Mouse (Mus musculus) midbrain, postnatal 0 days (tissue): Measurements from ENCODE around the gene Pomt1. TPM values are rescaled to one million over a fixed set of nuclear protein-coding genes. Genes with fewer than 3 reads are reported as not detected.

Experiments
- ATAC-seq: fragments of 200-750 bp; cut with Nextera tagmentation; 2 replicates; pipeline ENCODE4 v1.8.0; 2017; ENCODE audit warnings: moderate number of reproducible peaks, mild to moderate bottlenecking, moderate TSS enrichment, moderate library complexity; ENCODE audit not compliant: low FRiP score
- DNase-seq: peaks from one replicate; pipeline ENCODE4 v3.0.0-alpha.2; 2015; ENCODE audit warnings: low spot score
- H3K27ac ChIP-seq: fragments of 300-500 bp; sonication (generic); 2 replicates; pipeline ENCODE4 v1.5.1; 2014; ENCODE audit warnings: low read depth, mild to moderate bottlenecking, low read length, mixed read lengths
- H3K27me3 ChIP-seq: fragments of 300-500 bp; sonication (generic); 2 replicates; pipeline ENCODE4 v1.6.1; 2014; ENCODE audit warnings: low read length, control low read depth, mixed read lengths; ENCODE audit not compliant: insufficient read depth
- H3K36me3 ChIP-seq: fragments of 300-500 bp; sonication (generic); 2 replicates; pipeline ENCODE4 v1.6.1; 2014; ENCODE audit warnings: low read length, control low read depth, mixed read lengths; ENCODE audit not compliant: insufficient read depth
- H3K4me1 ChIP-seq: fragments of 300-500 bp; sonication (generic); 2 replicates; pipeline ENCODE4 v1.6.1; 2014; ENCODE audit warnings: mild to moderate bottlenecking, control low read depth, antibody characterized with exemption, low read length, mixed read lengths; ENCODE audit not compliant: insufficient read depth
- H3K4me2 ChIP-seq: fragments of 300-500 bp; sonication (generic); 2 replicates; pipeline ENCODE4 v1.6.1; 2014; ENCODE audit warnings: low read depth, mild to moderate bottlenecking, low read length, mixed read lengths; ENCODE audit not compliant: poor library complexity, severe bottlenecking
- H3K4me3 ChIP-seq: fragments of 300-500 bp; sonication (generic); 2 replicates; pipeline ENCODE4 v1.5.1; 2014; ENCODE audit warnings: low read depth, mild to moderate bottlenecking, low read length, moderate library complexity
- H3K9ac ChIP-seq: fragments of 300-500 bp; sonication (generic); replicated peaks from 2 replicates; pipeline ENCODE4 v1.6.1; 2014; ENCODE audit warnings: mild to moderate bottlenecking, low read length, moderate library complexity, mixed read lengths; ENCODE audit not compliant: poor library complexity, severe bottlenecking
- H3K9me3 ChIP-seq: fragments of 300-500 bp; sonication (generic); 2 replicates; pipeline ENCODE4 v1.6.1; 2016; ENCODE audit warnings: low read length, control low read depth
- CTCF ChIP-seq: IDR thresholded peaks from 2 replicates; pipeline ENCODE4 v1.5.1; 2016; ENCODE audit warnings: antibody characterized with exemption, mild to moderate bottlenecking
- WGBS: fragments of 180-500 bp; shearing (Covaris S2); extraction: QIAGEN DNeasy Blood & Tissue Kit; methylation state at CpG from one replicate; pipeline ENCODE4 v1.1.7; 2014; 5-methylcytosine and 5-hydroxymethylcytosine counted together
- polyA plus RNA-seq: library from polyadenylated mRNA; unstranded; fragments of >200 nt; fragmentation: Nextera tagmentation; extraction: Ambion mirVana; gene quantifications from 2 replicates; pipeline ENCODE4 v1.2.1, GENCODE M21; 2015
- total RNA-seq: library from RNA; depleted of rRNA; stranded (reverse); fragments of >200 nt; gene quantifications from 2 replicates; pipeline ENCODE4 v1.2.3, GENCODE M21; 2014

Pomt1 gene
- total and polyA plus RNA-seq, 2 experiments from 2014 or later = 21.5 to 48.6 TPM

DNA sequence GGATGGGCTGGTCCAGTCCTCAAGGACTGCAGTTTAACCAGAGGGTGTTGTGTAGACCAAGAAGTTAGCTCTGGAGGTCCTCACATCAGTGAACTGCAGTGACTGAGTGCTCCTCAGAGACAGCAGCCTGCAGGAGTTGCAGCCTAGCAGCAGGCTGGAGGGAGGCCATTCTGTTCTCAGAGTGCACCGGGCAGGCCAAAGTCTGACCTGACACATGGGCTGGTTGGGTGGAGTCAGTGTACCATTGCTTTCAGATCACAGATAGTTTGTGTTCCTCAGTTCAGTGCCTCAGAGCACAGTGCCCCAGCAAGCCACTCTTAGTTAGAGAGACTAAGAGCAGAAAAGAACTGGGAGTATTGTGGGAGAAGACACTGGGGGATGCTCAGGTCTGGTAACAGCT, 28.7 kb upstream of the Pomt1 start:
- ATAC-seq (no peak), DNase-seq (no peak)
- Histone ChIP-seq H3K4me1 (no peaks in the 10 kb centered on the region), H3K9ac (no peak overlapping the region), H3K4me3 (no peak overlapping the region), H3K9me3 (no peaks in the 10 kb centered on the region), H3K27me3 (no peaks in the 10 kb centered on the region), H3K27ac (no peak overlapping the region), H3K36me3 (peaks cover 78% of the 10 kb centered on the region), H3K4me2 (no peak overlapping the region)
- 95% methylated on average over 1 of the region's 1 CpGs for WGBS
- no peak for TF ChIP-seq CTCF

DNA sequence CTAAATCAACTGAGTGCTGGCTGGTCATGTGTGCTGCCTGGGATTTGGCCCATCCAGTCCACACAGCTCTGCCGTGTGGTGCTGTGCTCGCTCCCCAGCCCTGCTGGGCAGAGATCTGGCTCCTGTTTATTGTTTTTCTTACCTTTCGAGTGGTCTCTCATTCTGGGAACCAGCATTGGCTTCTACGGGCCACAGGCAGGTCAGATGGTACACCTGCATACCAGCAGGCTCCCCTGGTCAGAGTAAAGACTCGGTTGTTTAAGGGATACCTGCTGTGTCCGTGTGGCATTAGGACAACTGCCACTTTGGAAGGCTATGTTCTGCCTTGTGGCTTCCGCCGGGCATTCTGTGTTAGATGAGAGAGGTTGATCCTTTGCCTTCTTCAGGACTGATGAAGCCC, 24.7 kb upstream of the Pomt1 start:
- H3K9ac ChIP-seq = no peak overlapping the region
- peaks cover 78% of the 10 kb centered on the region for H3K36me3 ChIP-seq
- H3K4me1 ChIP-seq = no peaks in the 10 kb centered on the region
- DNase-seq (no peak), ATAC-seq (no peak)
- no peaks in the 10 kb centered on the region for H3K9me3 ChIP-seq
- no peak overlapping the region for H3K4me3 ChIP-seq
- TF ChIP-seq CTCF = no peak
- 92% methylated on average over 8 of the region's 8 CpGs for WGBS
- H3K27ac ChIP-seq = no peak overlapping the region
- no peaks in the 10 kb centered on the region for H3K27me3 ChIP-seq
- no peak overlapping the region for H3K4me2 ChIP-seq

DNA sequence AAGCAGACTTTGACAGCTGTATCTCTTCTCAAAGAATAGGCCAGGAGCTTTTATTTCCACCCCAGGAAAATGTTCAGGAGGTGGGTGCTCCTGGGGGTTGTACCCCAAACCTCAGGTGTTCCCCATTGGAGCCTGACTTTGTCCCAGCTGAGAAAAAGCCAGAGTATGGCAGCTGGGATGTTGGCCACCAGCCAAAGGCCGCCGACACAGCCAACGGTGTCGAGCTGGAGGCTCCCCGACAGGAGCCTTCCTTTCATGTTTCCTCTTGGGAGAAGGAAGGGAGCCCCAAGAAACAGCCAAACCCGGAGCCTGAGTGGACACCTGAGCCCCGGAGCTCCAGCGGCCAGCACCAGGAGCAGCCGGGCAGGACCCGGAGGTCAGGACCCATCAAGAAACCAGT, 23.4 kb upstream of the Pomt1 start:
- Histone ChIP-seq H3K27ac (no peak overlapping the region), H3K27me3 (no peaks in the 10 kb centered on the region), H3K4me1 (no peaks in the 10 kb centered on the region), H3K4me2 (no peak overlapping the region), H3K9me3 (no peaks in the 10 kb centered on the region), H3K36me3 (peaks cover 78% of the 10 kb centered on the region), H3K9ac (no peak overlapping the region), H3K4me3 (no peak overlapping the region)
- WGBS = 54% methylated on average over 10 of the region's 10 CpGs
- DNase-seq = no peak
- no peak for ATAC-seq
- no peak for TF ChIP-seq CTCF

DNA sequence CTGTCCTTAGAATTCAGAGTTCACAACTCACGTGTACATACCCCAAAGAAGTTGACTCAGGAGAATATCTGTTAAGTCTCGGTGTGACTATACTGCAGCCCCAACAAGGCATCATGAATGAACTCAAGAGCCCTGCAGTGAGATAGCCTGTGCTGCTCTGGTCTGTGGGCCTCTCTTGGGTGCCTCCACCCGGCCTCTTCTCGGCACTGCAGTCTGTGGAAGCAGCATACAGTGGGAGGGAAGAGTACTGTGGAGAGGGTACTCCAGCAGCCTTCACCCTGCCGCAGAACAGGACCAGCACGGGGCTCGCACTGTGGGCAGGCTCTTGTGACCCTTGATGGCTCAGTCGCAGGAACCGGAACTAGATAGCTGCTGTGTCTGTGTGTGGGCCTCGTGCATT, 20.8 kb upstream of the Pomt1 start:
- no peak overlapping the region for H3K9ac ChIP-seq
- TF ChIP-seq CTCF = no peak
- H3K4me2 ChIP-seq = no peak overlapping the region
- no peak overlapping the region for H3K27ac ChIP-seq
- no peak overlapping the region for H3K4me3 ChIP-seq
- ATAC-seq (no peak), DNase-seq (no peak)
- peaks cover 93% of the 10 kb centered on the region for H3K36me3 ChIP-seq
- no peaks in the 10 kb centered on the region for H3K4me1 ChIP-seq
- WGBS = 90% methylated on average over 10 of the region's 10 CpGs
- H3K9me3 ChIP-seq = no peaks in the 10 kb centered on the region
- no peaks in the 10 kb centered on the region for H3K27me3 ChIP-seq

DNA sequence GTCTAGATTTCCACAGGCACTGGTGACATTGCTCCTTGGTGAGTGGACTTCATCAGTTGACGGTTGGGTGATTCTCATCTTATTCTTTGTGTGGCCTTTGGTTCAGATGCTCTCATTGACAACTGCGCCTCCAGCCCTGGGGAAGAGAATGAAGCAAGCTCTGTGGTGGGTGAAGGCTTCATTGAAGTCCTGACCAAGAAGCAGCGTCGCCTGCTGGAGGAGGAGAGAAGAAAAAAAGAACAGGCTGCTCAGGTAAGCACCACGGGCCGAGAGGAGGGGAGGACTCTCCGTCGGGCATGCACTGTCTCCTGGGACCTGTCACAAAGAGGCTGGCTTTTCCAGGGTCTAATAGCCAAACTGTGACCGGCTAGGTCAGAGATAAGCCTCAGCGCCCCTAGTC, 19.9 kb upstream of the Pomt1 start:
- ATAC-seq (no peak), DNase-seq (no peak)
- no peaks in the 10 kb centered on the region for H3K27me3 ChIP-seq
- H3K9ac ChIP-seq = no peak overlapping the region
- TF ChIP-seq CTCF = no peak
- H3K36me3 ChIP-seq = peaks cover 98% of the 10 kb centered on the region
- H3K27ac ChIP-seq = no peak overlapping the region
- no peaks in the 10 kb centered on the region for H3K9me3 ChIP-seq
- H3K4me2 ChIP-seq = no peak overlapping the region
- no peak overlapping the region for H3K4me3 ChIP-seq
- 89% methylated on average over 10 of the region's 10 CpGs for WGBS
- no peaks in the 10 kb centered on the region for H3K4me1 ChIP-seq

DNA sequence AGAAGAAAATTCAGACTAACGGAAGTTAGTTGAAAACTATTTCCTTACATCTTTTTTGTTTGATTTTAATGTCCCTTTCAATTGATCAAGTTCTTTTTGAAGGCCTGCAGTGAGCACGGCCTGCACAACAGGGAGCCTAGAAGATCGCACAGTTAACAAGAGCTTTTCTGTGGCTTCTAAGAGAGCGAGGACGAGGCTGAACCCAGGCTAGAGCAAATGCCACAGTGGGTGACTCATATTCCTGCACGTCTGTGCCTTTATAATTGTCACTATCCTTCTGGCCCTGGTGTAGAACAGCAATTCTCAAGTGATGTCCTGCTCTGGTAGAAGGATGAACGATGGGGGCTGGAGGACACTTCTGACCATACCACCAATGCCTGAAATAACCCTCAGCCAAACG, 18.7 kb upstream of the Pomt1 start:
- H3K4me2 ChIP-seq = no peak overlapping the region
- H3K9me3 ChIP-seq = no peaks in the 10 kb centered on the region
- H3K27ac ChIP-seq = no peak overlapping the region
- H3K4me1 ChIP-seq = no peaks in the 10 kb centered on the region
- H3K27me3 ChIP-seq = no peaks in the 10 kb centered on the region
- WGBS = 85% methylated on average over 8 of the region's 8 CpGs
- no peak for DNase-seq
- ATAC-seq = no peak
- no peak for TF ChIP-seq CTCF
- no peak overlapping the region for H3K9ac ChIP-seq
- no peak overlapping the region for H3K4me3 ChIP-seq
- peaks cover 97% of the 10 kb centered on the region for H3K36me3 ChIP-seq
